Mouse (Mus musculus) G1E (cell line): ENCODE results near the gene Pcnx3.

Experiments used
- CTCF ChIP-seq: IDR thresholded peaks from 2 replicates; pipeline ENCODE4 v1.5.1; 2012; ENCODE audit warnings: low read depth, low read length, inconsistent platforms, mixed read lengths
- GATA1 ChIP-seq: IDR thresholded peaks from 2 replicates; pipeline ENCODE4 v1.6.1; 2012; ENCODE audit warnings: borderline replicate concordance, low read length, inconsistent platforms, mixed read lengths
- GATA2 ChIP-seq: IDR thresholded peaks from 2 replicates; pipeline ENCODE4 v1.6.1; 2012; ENCODE audit warnings: low read depth, low read length, inconsistent platforms, borderline replicate concordance
- TAL1 ChIP-seq: conservative IDR thresholded peaks from 2 replicates; pipeline ENCODE4 v1.6.1; 2012; ENCODE audit warnings: low read depth, low read length, inconsistent platforms, mixed read lengths

DNA sequence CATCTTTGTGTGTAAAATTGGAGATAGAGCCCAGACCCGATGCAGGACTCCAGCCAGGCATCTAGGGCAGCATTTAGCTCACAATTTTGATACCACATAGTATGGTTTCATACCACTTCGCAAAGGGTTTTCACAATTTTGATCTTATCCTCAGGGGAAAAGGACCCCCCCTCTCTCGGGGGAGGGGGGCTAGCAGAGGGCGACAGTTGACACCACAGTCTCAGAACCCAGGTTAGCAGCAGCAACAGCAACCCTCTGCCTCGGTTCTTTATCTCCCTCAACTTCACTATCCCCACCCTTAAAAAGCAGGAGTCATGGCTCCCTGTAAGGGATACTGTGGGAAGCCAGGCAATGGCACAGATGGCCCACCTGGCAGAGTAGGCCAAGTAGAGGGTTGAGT is 24.5 kb upstream of the Pcnx3 start:
- TF ChIP-seq CTCF: no peak
- no peak for TF ChIP-seq GATA1
- no peak for TF ChIP-seq GATA2
- TF ChIP-seq TAL1: no peak
